Mouse (Mus musculus) E14TG2a.4 (cell line): Measurements from ENCODE around the gene Wdr18.

Source experiments
- H3K27me3 ChIP-seq: 2 replicates; pipeline ENCODE4 v1.6.1; 2014; ENCODE audit warnings: low read length, control low read depth; ENCODE audit not compliant: insufficient read depth
- H3K36me3 ChIP-seq: 2 replicates; pipeline ENCODE4 v1.6.1; 2014; ENCODE audit warnings: low read length, control low read depth; ENCODE audit not compliant: insufficient read depth
- H3K4me1 ChIP-seq: replicated peaks from 2 replicates; pipeline ENCODE4 v1.6.1; 2014; ENCODE audit warnings: low read depth, low read length, control low read depth
- H3K4me3 ChIP-seq: replicated peaks from 2 replicates; pipeline ENCODE4 v1.5.1; 2014; ENCODE audit warnings: mild to moderate bottlenecking, low read length
- H3K9me3 ChIP-seq: 2 replicates; pipeline ENCODE4 v1.6.1; 2014; ENCODE audit warnings: low read length, control low read depth
- CTCF ChIP-seq: conservative IDR thresholded peaks from 2 replicates; pipeline ENCODE4 v1.5.1; 2014; ENCODE audit warnings: low read length
- NANOG ChIP-seq: IDR thresholded peaks from 2 replicates; pipeline ENCODE4 v1.6.1; 2014; ENCODE audit warnings: borderline replicate concordance, low read length, mixed read lengths
- POU5F1 ChIP-seq: IDR thresholded peaks from 2 replicates; pipeline ENCODE4 v1.6.1; 2014; ENCODE audit warnings: low read length, borderline replicate concordance

Gene Wdr18

DNA sequence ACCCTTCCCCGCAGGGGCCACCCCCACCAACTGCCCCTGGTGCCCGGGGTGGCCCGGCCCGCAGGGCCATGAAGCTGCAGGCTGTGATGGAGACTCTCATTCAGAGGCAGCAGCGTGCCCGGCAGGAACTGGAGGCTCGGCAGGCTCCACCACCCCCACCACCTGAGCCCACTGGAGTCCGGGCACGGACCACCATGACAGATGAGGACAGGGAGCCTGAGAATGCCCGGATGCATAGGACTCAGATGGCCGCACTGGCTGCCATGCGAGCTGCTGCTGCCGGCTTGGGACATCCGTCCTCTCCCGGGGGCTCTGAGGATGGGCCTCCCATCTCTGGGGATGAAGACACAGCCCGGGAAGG lies 29.1 kb upstream of the Wdr18 start:
- Histone ChIP-seq H3K36me3 (peaks cover 14% of the 10 kb centered on the region; the same call in 1 of the 2 replicates), H3K9me3 (0 out of 2 replicates have a peak, but pooled peaks cover 2% of the 10 kb centered on the region), H3K27me3 (peaks cover 34% of the 10 kb centered on the region), H3K4me1 (peaks cover 58% of the 10 kb centered on the region), H3K4me3 (no peak overlapping the region)
- TF ChIP-seq CTCF (no peak), POU5F1 (no peak), NANOG (no peak)

DNA sequence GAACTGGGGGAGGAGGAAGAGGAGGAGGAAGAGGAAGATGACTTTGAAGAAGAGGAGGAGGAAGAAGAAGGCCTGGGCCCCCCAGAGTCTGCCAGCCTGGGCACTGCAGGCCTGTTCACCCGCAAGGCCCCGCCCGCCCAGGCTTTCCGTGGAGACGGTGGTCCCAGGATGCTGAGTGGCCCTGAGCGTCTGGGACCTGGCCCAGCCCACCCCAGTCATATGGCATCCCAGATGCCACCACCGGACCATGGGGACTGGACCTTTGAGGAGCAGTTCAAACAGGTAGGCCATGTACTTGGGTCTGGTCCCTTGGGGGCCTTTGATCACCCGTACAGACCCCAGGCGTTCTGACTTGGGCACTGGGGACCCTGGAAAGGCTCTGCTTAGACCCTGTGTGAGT lies 28.2 kb upstream of the Wdr18 start:
- H3K4me1 ChIP-seq: peaks cover 59% of the 10 kb centered on the region
- H3K9me3 ChIP-seq: 0 out of 2 replicates have a peak, but pooled peaks cover 2% of the 10 kb centered on the region
- H3K36me3 ChIP-seq: peaks cover 14% of the 10 kb centered on the region; the same call in 1 of the 2 replicates
- no peak overlapping the region for H3K4me3 ChIP-seq
- TF ChIP-seq POU5F1 (no peak), CTCF (no peak), NANOG (no peak)
- peaks cover 27% of the 10 kb centered on the region for H3K27me3 ChIP-seq

GRCm38 (mm10) chr10:79932736-79933135 lies 27.2 kb upstream of the Wdr18 start:
- peaks cover 66% of the 10 kb centered on the region for H3K4me1 ChIP-seq
- TF ChIP-seq CTCF (no peak), NANOG (no peak), POU5F1 (no peak)
- 0 out of 2 replicates have a peak, but pooled peaks cover 2% of the 10 kb centered on the region for H3K9me3 ChIP-seq
- H3K36me3 ChIP-seq: peaks cover 14% of the 10 kb centered on the region; the same call in 1 of the 2 replicates
- peaks cover 21% of the 10 kb centered on the region for H3K27me3 ChIP-seq
- H3K4me3 ChIP-seq: no peak overlapping the region

- Histone ChIP-seq H3K27me3 (peaks cover 17% of the 10 kb centered on the region), H3K4me3 (no peak overlapping the region), H3K4me1 (peaks cover 66% of the 10 kb centered on the region), H3K36me3 (peaks cover 14% of the 10 kb centered on the region; the same call in 1 of the 2 replicates), H3K9me3 (0 out of 2 replicates have a peak, but pooled peaks cover 2% of the 10 kb centered on the region)
- TF ChIP-seq POU5F1 (no peak), CTCF (no peak), NANOG (no peak)
These were observed 26.7 kb upstream of the Wdr18 start for GRCm38 (mm10) chr10:79933145-79933679.

DNA sequence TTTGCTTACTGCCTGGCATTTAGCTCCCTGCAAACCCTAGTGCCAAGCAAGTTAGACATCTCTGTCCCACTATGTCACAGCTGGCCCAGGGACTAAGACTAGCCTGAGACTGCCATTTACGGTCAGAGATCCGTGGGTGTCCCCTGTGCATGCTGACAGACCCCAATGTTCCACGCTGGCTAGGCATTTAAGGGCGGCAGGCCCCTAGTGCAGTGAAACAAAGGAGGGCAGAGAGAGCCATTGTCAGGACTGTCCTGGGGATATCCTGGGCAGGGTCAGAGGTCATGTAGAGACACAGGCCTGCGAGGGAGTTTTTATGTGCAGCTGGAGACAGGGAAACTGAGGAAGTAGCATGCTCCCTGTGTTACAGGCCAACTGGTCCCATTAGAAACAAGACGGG lies 26.1 kb upstream of the Wdr18 start:
- Histone ChIP-seq H3K9me3 (0 out of 2 replicates have a peak, but pooled peaks cover 2% of the 10 kb centered on the region), H3K4me1 (peaks cover 66% of the 10 kb centered on the region), H3K27me3 (peaks cover 12% of the 10 kb centered on the region), H3K36me3 (peaks cover 14% of the 10 kb centered on the region; the same call in 1 of the 2 replicates), H3K4me3 (no peak overlapping the region)
- TF ChIP-seq POU5F1 (no peak), NANOG (no peak), CTCF (no peak)

- 0 out of 2 replicates have a peak, but pooled peaks cover 2% of the 10 kb centered on the region for H3K9me3 ChIP-seq
- H3K4me3 ChIP-seq: no peak overlapping the region
- H3K4me1 ChIP-seq: peaks cover 66% of the 10 kb centered on the region
- peaks cover 9% of the 10 kb centered on the region for H3K27me3 ChIP-seq
- TF ChIP-seq POU5F1 (no peak), CTCF (no peak), NANOG (no peak)
- H3K36me3 ChIP-seq: peaks cover 14% of the 10 kb centered on the region; the same call in 1 of the 2 replicates
These were observed 25.7 kb upstream of the Wdr18 start for GRCm38 (mm10) chr10:79934272-79934721.

DNA sequence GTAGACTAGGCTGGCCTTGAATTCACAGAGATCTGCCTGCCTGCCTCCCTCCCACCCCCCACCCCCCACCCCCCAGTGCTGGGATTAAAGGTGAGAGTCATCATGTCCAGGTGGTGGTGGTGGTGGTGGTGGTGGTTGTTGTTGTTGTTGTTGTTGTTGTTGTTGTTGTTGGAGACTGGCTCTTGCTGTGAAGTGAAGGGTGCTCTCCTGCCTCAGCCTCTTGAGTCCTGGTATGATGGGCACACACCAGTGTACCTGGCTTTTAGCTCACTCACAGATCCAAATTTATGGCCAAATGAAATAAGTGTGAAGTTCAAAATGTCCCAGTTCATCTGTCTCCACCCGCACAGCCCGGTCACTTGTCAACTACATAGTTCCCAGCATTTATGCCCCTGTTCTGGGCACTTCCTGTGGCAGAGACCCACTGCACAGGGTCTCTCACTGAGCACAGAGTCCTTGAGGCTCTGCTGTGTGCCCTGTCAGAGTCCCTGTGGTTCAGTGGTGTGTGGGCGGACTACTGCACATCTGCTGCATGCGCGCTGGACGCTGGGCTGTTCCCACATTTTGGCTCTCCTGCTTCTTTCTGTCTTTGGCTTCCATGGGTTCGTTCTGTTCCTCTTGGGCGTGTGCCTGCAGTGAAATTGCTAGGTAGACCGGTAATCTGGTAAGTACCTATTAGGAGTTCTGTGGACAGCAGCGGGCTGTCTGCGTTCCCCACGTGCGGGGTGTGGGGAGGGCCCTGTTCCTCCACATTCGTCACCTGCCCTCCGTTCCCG lies 25.0 kb upstream of the Wdr18 start:
- no peak for TF ChIP-seq NANOG
- no peak for TF ChIP-seq POU5F1
- no peak for TF ChIP-seq CTCF
- H3K36me3 ChIP-seq: peaks cover 14% of the 10 kb centered on the region; the same call in 1 of the 2 replicates
- H3K27me3 ChIP-seq: peaks cover 3% of the 10 kb centered on the region; the same call in 1 of the 2 replicates
- H3K9me3 ChIP-seq: 0 out of 2 replicates have a peak, but pooled peaks cover 2% of the 10 kb centered on the region
- peak overlapping the region; percentile 46; the same call in 1 of the 2 replicates for H3K4me3 ChIP-seq
- H3K4me1 ChIP-seq: peaks cover 67% of the 10 kb centered on the region

- Histone ChIP-seq H3K4me1 (peaks cover 67% of the 10 kb centered on the region), H3K4me3 (peak overlapping the region; percentile 70), H3K9me3 (no peaks in the 10 kb centered on the region), H3K36me3 (peaks cover 6% of the 10 kb centered on the region; the same call in 1 of the 2 replicates), H3K27me3 (no peaks in the 10 kb centered on the region; the same call in 1 of the 2 replicates)
- TF ChIP-seq CTCF (no peak), NANOG (no peak)
These were observed 23.6 kb upstream of the Wdr18 start for GRCm38 (mm10) chr10:79936284-79936910.
